Mouse (Mus musculus) T-helper 2 cell (primary cell): ENCODE measurements at regions not wholly inside any gene's neighbourhood (a gene's known extent, or its start where the extent isn't known, plus 50 kb on each side); places are given as distances from the start of the nearest gene placed in this dataset.

Source experiments
- in situ Hi-C: fragments of 300-600 bp; cut with MboI, MseI; formaldehyde crosslinking; loops from one replicate; pipeline ENCODE4 v1.15.1; 2025; ENCODE audit warnings: high pct_unique_total_duplicates

DNA sequence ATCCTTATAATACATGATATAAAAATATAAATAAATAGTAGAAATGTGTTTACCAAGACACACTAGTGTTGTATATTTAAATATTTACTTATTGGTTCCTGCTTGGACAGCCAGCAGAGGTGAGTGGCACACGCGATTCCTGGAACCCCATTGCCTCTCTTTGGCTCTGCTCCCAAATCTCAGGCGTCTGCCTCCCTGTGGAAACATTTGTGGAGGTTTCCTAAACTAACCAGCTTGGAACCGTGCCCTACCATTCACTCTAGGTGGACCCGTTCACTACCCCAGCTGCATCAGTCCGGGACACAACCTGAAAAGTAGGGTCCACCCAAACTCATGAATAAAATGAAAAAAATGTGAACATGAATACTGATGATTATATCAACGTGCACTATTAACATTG, 404.0 kb upstream of the Defb41 start:
- in situ Hi-C loops, result no loop called here

GRCm38 (mm10) chr1:18668265-18668664, 403.3 kb upstream of the Defb41 start:
- in situ Hi-C loops, result no loop called here

GRCm38 (mm10) chr1:18640858-18641257, 375.9 kb upstream of the Defb41 start:
- in situ Hi-C loops, result no loop called here

DNA sequence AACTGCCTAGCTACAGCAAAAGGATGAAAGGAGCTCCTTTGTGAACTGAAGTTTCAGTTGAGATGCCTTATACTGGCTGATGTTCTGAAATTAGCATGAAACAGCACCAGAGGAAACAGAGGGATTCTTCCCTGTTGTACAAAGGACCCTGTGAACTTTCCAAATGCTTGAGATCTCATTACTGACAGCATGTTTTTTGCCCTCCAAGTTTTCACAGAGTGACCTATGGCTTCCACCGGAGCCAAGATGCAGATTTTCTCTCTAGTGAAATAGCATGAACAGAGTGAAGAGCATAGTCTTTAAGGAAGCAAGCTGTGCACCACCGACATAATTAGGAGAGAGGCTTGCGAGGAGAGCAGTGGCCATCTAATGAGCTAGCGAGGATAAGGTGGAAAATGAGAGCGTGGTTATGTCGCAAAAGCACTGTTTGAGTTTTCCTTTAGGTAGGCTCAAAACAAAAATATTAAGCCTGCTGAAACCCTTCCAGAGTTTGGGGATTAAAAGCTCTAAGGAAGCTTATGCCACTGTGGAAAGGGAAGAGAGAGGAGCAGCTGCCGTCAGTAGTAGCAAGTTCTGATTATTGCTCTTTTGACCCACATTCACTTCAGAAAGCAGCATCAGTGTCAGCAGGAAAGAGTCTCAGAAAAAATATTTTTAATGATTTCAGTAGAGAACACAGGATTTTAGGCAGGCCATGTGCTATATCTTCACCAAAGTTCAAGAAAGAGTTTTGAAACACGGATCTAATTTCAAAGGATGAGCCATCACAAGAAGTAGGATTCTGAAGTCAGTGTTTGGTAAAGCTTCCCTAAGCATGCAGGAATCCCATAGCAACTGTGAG, 374.7 kb upstream of the Defb41 start:
- in situ Hi-C loops, result no loop called here

DNA sequence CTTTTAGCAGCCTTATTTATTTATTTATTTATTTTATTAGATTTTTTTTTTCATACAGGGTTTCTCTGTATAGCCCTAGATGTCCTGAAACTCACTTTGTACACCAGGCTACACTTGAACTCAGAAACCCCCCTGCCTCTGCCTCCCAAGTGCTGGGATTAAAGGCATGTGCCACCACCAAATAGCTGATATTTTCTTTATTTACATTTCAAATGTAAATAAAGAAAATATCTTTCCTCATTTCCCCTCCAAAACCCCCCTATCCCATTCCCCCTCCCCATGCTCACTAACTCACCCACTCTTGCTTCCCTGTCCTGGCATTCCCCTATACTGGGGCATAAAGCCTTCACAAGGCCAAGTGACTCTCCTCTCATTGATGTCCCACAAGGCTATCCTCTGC, 372.4 kb upstream of the Defb41 start:
- in situ Hi-C loops, result no loop called here

- in situ Hi-C loops, result no loop called here
These were observed 345.3 kb upstream of the Defb41 start for GRCm38 (mm10) chr1:18610231-18610630.

DNA sequence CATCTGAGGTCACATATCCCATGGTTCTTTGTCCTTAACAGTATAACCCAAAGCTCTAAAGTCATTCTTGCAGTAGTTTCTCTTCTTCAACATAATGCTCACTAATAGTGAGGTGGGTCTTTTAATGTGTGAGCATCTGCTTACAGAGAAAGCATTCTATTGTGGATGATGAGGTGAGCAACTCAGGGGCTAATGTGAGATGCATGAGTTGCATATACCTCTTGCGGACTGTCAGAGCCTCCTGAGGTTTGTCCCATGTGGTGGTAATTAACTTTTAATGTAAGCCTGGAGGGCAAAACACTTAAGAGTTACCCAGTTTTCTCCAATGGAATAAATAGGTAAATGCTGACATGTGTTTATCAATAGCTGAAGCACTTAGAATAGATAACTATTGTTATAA, 334.9 kb upstream of the Defb41 start:
- in situ Hi-C loops, result loop anchor here (10.0 kb wide), 1 partner anchor 1075 kb away; no protein-coding TSS in a partner anchor

DNA sequence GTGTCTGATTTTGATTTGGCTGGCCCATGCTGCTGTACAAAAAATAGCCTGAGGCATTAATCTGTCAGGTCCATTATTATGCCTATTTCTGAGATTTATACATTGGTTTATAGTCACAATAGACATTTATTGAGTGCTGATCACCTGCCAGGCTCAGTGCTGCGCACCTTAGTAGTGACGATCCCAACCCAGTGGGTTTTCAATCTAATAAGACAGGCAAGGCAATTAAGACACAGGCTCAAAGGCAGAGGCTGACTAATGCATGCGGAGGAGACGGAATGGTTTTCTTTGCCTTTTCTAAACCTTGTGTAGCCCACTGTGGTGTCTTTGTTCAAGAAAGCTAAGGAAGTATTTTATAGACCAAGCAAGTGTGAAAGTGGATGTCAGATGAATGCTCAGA, 334.0 kb upstream of the Defb41 start:
- in situ Hi-C loops, result loop anchor here (10.0 kb wide), 1 partner anchor 1076 kb away; no protein-coding TSS in a partner anchor

- in situ Hi-C loops, result no loop called here
These were observed 318.6 kb upstream of the Defb41 start for GRCm38 (mm10) chr1:18583358-18584128.

DNA sequence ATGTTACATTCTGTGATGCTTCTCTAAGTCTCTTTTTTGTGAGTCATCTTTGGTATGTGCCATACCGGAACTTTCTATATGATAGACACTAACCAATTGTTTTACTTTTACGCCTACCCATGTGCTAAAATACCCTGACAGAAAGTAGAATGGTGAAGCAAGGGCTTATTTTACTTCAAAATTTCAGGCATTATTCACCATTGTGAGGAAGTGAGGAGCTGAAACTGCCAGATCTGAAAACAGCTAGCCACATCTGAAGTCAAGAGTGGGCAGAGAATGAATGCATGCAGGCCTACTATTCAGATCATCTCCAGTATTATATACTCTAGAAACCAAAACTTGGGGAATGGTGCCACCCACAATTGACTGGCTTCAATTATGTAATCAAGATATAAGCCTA, 313.7 kb upstream of the Defb41 start:
- in situ Hi-C loops, result no loop called here

DNA sequence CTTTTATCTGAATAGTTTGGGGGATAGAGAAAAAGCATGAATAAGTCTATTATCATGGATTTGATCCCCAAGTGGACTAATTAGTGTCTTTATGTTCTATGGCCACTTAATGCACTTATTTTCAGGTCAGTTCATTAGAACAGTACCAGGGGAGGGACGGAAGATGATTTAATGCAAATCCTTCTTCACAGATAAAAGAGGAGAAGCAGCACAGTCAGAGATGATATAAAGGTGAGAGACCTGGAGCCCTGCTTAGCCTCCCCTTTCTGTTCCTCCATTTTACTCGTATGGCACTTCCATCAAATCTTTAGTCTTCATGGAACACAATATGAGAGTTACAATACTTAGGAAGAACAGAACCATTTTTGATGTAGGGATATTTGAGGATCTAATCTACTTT, 302.1 kb upstream of the Defb41 start:
- in situ Hi-C loops, result no loop called here

DNA sequence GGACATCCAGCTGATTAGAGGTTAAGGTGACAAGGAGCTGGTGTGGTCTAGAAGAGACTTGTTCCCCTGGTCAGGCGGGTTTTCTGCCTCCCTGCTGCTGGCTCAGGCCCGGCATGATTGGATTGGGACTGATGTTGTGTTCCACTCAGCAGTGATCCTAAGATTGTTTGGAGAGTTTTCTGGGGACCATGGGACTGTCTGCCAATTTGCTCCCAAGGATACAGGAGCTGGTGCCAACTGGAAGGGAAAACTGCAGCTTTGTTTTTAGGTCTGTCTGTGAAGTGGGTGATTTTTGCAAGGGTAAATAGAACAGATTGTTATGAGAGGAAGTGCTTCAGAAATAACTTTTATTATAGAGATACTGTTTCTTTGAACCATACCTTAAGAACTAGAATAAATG, 286.3 kb upstream of the Defb41 start:
- in situ Hi-C loops, result no loop called here

GRCm38 (mm10) chr1:18531702-18532101, 266.8 kb upstream of the Defb41 start:
- in situ Hi-C loops, result no loop called here

- in situ Hi-C loops, result no loop called here
These were observed 259.5 kb upstream of the Defb41 start for GRCm38 (mm10) chr1:18524485-18524884.

- in situ Hi-C loops, result no loop called here
These were observed 258.0 kb upstream of the Defb41 start for GRCm38 (mm10) chr1:18522902-18523301.

GRCm38 (mm10) chr1:18512764-18513163, 247.8 kb upstream of the Defb41 start:
- in situ Hi-C loops, result no loop called here

- in situ Hi-C loops, result no loop called here
These were observed 233.6 kb upstream of the Defb41 start for GRCm38 (mm10) chr1:18498556-18498955.

GRCm38 (mm10) chr1:18468496-18468895, 203.6 kb upstream of the Defb41 start:
- in situ Hi-C loops, result no loop called here

- in situ Hi-C loops, result no loop called here
These were observed 200.4 kb upstream of the Defb41 start for GRCm38 (mm10) chr1:18465303-18465829.

GRCm38 (mm10) chr1:18463218-18463617, 198.3 kb upstream of the Defb41 start:
- in situ Hi-C loops, result no loop called here

DNA sequence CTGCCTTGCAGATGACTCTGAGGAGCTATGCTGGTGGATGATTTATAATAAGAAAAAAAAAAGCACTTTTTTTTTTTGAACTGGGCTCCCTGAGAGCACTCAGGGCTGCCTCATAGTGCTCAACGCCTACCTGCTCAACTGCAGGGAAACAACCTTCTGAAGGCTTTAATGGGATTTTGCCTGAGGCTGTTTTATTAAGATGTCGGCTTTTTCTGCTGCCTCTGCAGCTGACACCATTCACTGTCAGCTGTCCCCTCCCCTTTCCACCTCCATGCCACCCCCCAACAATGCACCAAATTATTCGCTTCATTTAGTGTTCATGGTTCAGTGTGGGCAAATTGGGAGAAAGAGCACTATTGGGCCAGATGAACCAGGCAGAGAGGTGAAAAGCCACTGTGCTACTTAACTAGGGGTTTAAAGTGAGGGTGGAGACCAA, 151.4 kb upstream of the Defb41 start:
- in situ Hi-C loops, result loop anchor here (10.0 kb wide), 1 partner anchor 82 kb away; no protein-coding TSS in a partner anchor

DNA sequence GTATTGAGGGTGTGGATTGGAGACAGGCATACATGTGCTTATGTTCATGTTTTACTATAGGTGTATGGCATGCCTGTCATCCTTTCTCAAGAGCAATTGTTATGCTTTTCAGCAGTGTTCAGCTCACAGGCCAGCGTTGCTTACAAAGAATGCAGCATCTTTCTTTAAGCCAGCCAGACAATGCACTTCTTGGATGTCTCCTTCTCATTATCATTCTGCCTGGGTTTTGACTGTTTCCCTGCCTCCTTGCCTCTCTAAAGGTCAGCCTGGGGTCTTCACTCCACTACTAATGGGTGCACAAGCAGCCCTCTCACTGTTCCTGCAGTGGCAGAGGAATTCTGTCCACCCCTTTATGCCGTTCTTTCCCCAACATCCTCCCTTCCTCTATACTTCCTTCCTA, 150.9 kb upstream of the Defb41 start:
- in situ Hi-C loops, result loop anchor here (10.0 kb wide), 1 partner anchor 81 kb away; no protein-coding TSS in a partner anchor
